Mouse (Mus musculus): Measurements from ENCODE around the gene Map4k3.

Map4k3 gene

GRCm38 (mm10) chr17:80683821-80684576 is 44.3 kb downstream of the Map4k3 start:
- DNase-seq (ENCODE audit: low read depth, low spot score), result peak; percentile 18

- DNase-seq (ENCODE audit: low read depth, low spot score), result no peak
These were observed 45.2 kb downstream of the Map4k3 start for GRCm38 (mm10) chr17:80683041-80683440.

GRCm38 (mm10) chr17:80678190-80678589 is 50.1 kb downstream of the Map4k3 start:
- DNase-seq (ENCODE audit: low read depth, low spot score), result no peak

- no peak for DNase-seq (ENCODE audit: low read depth, low spot score)
These were observed 51.3 kb downstream of the Map4k3 start for GRCm38 (mm10) chr17:80676859-80677535.

GRCm38 (mm10) chr17:80676211-80676610 is 52.1 kb downstream of the Map4k3 start:
- no peak for DNase-seq (ENCODE audit: low read depth, low spot score)

GRCm38 (mm10) chr17:80670395-80670794 is 57.9 kb downstream of the Map4k3 start:
- DNase-seq (ENCODE audit: low read depth, low spot score), result no peak

- DNase-seq (ENCODE audit: low read depth, low spot score), result no peak
These were observed 64.7 kb downstream of the Map4k3 start for GRCm38 (mm10) chr17:80663623-80664022.

GRCm38 (mm10) chr17:80662836-80663620 is 65.3 kb downstream of the Map4k3 start:
- DNase-seq (ENCODE audit: low read depth, low spot score), result peak; percentile 53

GRCm38 (mm10) chr17:80661896-80662295 is 66.4 kb downstream of the Map4k3 start:
- DNase-seq (ENCODE audit: low read depth, low spot score), result no peak

- DNase-seq (ENCODE audit: low read depth, low spot score), result no peak
These were observed 67.4 kb downstream of the Map4k3 start for GRCm38 (mm10) chr17:80660707-80661380.

- no peak for DNase-seq (ENCODE audit: low read depth, low spot score)
These were observed 68.1 kb downstream of the Map4k3 start for GRCm38 (mm10) chr17:80660234-80660633.

GRCm38 (mm10) chr17:80659821-80660220 is 68.5 kb downstream of the Map4k3 start:
- DNase-seq (ENCODE audit: low read depth, low spot score), result no peak

GRCm38 (mm10) chr17:80654323-80654722 is 74.0 kb downstream of the Map4k3 start:
- no peak for DNase-seq (ENCODE audit: low read depth, low spot score)

GRCm38 (mm10) chr17:80652740-80653139 is 75.5 kb downstream of the Map4k3 start:
- DNase-seq (ENCODE audit: low read depth, low spot score), result peak; percentile 39

- no peak for DNase-seq (ENCODE audit: low read depth, low spot score)
These were observed 81.4 kb downstream of the Map4k3 start for GRCm38 (mm10) chr17:80646843-80647242.

GRCm38 (mm10) chr17:80646131-80646530 is 82.2 kb downstream of the Map4k3 start:
- DNase-seq (ENCODE audit: low read depth, low spot score), result no peak

GRCm38 (mm10) chr17:80645694-80646034 is 82.6 kb downstream of the Map4k3 start:
- no peak for DNase-seq (ENCODE audit: low read depth, low spot score)

- no peak for DNase-seq (ENCODE audit: low read depth, low spot score)
These were observed 83.1 kb downstream of the Map4k3 start for GRCm38 (mm10) chr17:80644983-80645693.

GRCm38 (mm10) chr17:80644567-80644966 is 83.7 kb downstream of the Map4k3 start:
- no peak for DNase-seq (ENCODE audit: low read depth, low spot score)

GRCm38 (mm10) chr17:80638121-80638520 is 90.2 kb downstream of the Map4k3 start:
- no peak for DNase-seq (ENCODE audit: low read depth, low spot score)

- no peak for DNase-seq (ENCODE audit: low read depth, low spot score)
These were observed 92.5 kb downstream of the Map4k3 start for GRCm38 (mm10) chr17:80635794-80636193.

Measured in forelimb bud, embryonic 11.5 days (tissue).